Mouse (Mus musculus) CH12.LX (cell line): ENCODE measurements at regions not wholly inside any gene's neighbourhood (a gene's known extent, or its start where the extent isn't known, plus 50 kb on each side); places are given as distances from the start of the nearest gene placed in this dataset.

Experiments
- CTCF ChIP-seq, 2 experiments: IDR thresholded peaks in 1 of 2; conservative IDR thresholded peaks in 1 of 2; 2 replicates each; pipeline ENCODE4 v1.5.1; 2011 to 2012; ENCODE audit warnings: low read depth in 2 of 2, low read length in 2 of 2, improper control_type of control experiment in 1 of 2, inconsistent platforms in 1 of 2, mild to moderate bottlenecking in 1 of 2, moderate library complexity in 1 of 2
- POLR2A ChIP-seq: IDR thresholded peaks from 2 replicates; pipeline ENCODE4 v1.6.1; 2011; ENCODE audit warnings: low read depth, mild to moderate bottlenecking, improper control_type of control experiment, low read length
- POLR2AphosphoS2 ChIP-seq: IDR thresholded peaks from 2 replicates; pipeline ENCODE4 v1.6.1; 2011; ENCODE audit warnings: low read depth, low read length, improper control_type of control experiment
- RAD21 ChIP-seq: IDR thresholded peaks from 2 replicates; pipeline ENCODE4 v1.6.1; 2011; ENCODE audit warnings: low read depth, mild to moderate bottlenecking, low read length, improper control_type of control experiment, moderate library complexity
- TBP ChIP-seq: conservative IDR thresholded peaks from 2 replicates; pipeline ENCODE4 v1.6.1; 2011; ENCODE audit warnings: low read depth, low read length, improper control_type of control experiment
- ZMIZ1 ChIP-seq: IDR thresholded peaks from 2 replicates; pipeline ENCODE4 v1.6.1; 2012; ENCODE audit warnings: low read depth, mild to moderate bottlenecking, inconsistent platforms, low read length, improper control_type of control experiment

DNA sequence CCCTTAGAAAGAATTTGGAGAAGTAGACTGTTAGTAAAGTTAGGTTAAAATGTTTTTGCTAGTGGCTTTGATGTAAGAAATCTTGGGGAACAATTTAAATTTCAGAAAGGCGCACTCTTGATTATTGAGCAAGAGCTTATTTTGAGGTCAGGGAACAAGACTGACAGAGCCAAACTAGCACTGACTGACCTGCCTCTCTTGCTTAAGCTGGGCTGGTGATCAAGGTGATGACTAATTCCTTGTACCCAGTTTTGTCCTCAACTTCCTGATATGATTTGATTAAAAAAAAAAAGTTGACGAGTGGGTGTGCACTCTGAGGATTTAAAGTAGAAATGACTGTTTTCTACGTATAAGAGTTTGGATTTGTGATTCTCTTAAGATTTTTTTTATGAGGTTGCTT, 124.2 kb upstream of the Usp24 start:
- no peak for TF ChIP-seq RAD21
- TF ChIP-seq CTCF (conservative IDR thresholded peaks at IDR 0.05 in 1 of 2, IDR thresholded peaks at IDR 0.05 in 1 of 2; ENCODE audit: low read depth in 2 of 2, low read length in 2 of 2), result no peak
- no peak for TF ChIP-seq TBP
- no peak for TF ChIP-seq POLR2A
- no peak for TF ChIP-seq POLR2AphosphoS2
- no peak for TF ChIP-seq ZMIZ1
